Mouse (Mus musculus) limb, embryonic 15.5 days (tissue): ENCODE measurements around the gene Tcf7. TPM values are rescaled to one million over a fixed set of nuclear protein-coding genes. Genes with fewer than 3 reads are reported as not detected.

ENCODE experiments used
- ATAC-seq: fragments of 200-750 bp; cut with Nextera tagmentation; 2 replicates; pipeline ENCODE4 v1.8.0; 2017; ENCODE audit warnings: low read depth, moderate TSS enrichment; ENCODE audit not compliant: insufficient number of reproducible peaks, low FRiP score, low TSS enrichment
- H3K27ac ChIP-seq: fragments of 300-500 bp; sonication (generic); 2 replicates; pipeline ENCODE4 v1.5.1; 2015; ENCODE audit warnings: moderate library complexity, mild to moderate bottlenecking, inconsistent platforms
- H3K27me3 ChIP-seq: fragments of 300-500 bp; sonication (generic); 2 replicates; pipeline ENCODE4 v1.6.1; 2015; ENCODE audit warnings: inconsistent platforms
- H3K36me3 ChIP-seq: fragments of 300-500 bp; sonication (generic); 2 replicates; pipeline ENCODE4 v1.6.1; 2015; ENCODE audit warnings: inconsistent platforms
- H3K4me1 ChIP-seq: fragments of 300-500 bp; sonication (generic); 2 replicates; pipeline ENCODE4 v1.6.1; 2015; ENCODE audit warnings: inconsistent platforms
- H3K4me2 ChIP-seq: fragments of 300-500 bp; sonication (generic); 2 replicates; pipeline ENCODE4 v1.6.1; 2015; ENCODE audit warnings: mild to moderate bottlenecking, inconsistent platforms
- H3K4me3 ChIP-seq: fragments of 300-500 bp; sonication (generic); 2 replicates; pipeline ENCODE4 v1.5.1; 2015; ENCODE audit warnings: mild to moderate bottlenecking, inconsistent platforms
- H3K9ac ChIP-seq: fragments of 300-500 bp; sonication (generic); 2 replicates; pipeline ENCODE4 v1.6.1; 2015; ENCODE audit warnings: inconsistent platforms
- H3K9me3 ChIP-seq: fragments of 300-500 bp; sonication (generic); 2 replicates; pipeline ENCODE4 v1.6.1; 2016; ENCODE audit warnings: inconsistent platforms
- WGBS: fragments of 180-500 bp; shearing (Covaris S2); methylation state at CpG from one replicate; pipeline ENCODE4 v1.1.7; 2015; 5-methylcytosine and 5-hydroxymethylcytosine counted together
- polyA plus RNA-seq: library from polyadenylated mRNA; unstranded; fragments of >200 nt; fragmentation: Nextera tagmentation; extraction: Ambion mirVana; gene quantifications from 2 replicates; pipeline ENCODE4 v1.2.1, GENCODE M21; 2015

Gene Tcf7
- polyA plus RNA-seq, 1 experiment from 2014 or later: 9.8 TPM

DNA sequence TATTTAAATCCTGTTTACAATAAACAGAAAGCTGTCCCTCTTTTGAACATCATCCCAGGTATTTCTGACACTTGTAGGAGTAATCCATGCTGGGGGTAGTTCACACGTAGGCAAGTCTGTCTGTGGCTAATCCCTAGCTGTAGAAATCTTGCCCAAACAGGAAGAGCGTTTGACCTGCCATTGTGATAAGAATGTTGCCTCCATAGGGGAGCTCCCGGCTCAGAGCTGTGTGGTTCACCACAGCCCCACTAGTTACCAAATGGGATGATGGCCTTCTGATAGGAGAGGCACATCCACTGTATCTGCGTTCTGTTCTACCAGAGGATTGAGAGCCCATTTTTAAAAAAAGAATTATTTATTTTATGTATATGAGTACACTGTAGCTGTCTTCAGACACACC, 22.5 kb upstream of the Tcf7 start:
- WGBS: 66% methylated on average over 4 of the region's 4 CpGs
- Histone ChIP-seq H3K4me1 (peaks cover 4% of the 10 kb centered on the region; the same call in 1 of the 2 replicates), H3K4me3 (no peak overlapping the region), H3K9ac (no peak overlapping the region), H3K27me3 (no peaks in the 10 kb centered on the region), H3K4me2 (no peak overlapping the region), H3K27ac (no peak overlapping the region), H3K9me3 (no peaks in the 10 kb centered on the region), H3K36me3 (no peaks in the 10 kb centered on the region)
- no peak for ATAC-seq

DNA sequence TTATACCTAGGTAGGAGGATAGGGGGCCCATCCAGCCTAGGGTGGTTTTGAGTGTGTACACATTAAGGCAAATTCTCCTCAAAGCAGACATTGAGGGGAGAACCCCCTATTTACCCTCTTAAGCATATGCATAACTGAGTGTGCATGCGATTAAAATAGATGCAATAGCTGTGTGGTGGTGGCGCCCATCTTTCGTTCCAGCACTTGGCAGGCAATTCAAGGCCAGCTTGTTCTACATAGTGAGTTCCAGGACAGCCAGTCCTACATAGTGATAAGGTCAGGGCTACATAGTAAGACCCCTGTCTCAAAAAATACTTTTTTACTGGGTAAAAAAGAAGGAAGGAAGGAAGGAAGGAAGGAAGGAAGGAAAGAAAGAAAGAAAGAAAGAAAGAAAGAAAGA, 19.9 kb upstream of the Tcf7 start:
- H3K9me3 ChIP-seq: no peaks in the 10 kb centered on the region
- WGBS: 93% methylated on average over 3 of the region's 3 CpGs
- no peak overlapping the region for H3K4me2 ChIP-seq
- H3K9ac ChIP-seq: no peak overlapping the region
- no peak overlapping the region for H3K4me3 ChIP-seq
- H3K36me3 ChIP-seq: no peaks in the 10 kb centered on the region
- no peak for ATAC-seq
- no peak overlapping the region for H3K27ac ChIP-seq
- H3K4me1 ChIP-seq: no peaks in the 10 kb centered on the region
- no peaks in the 10 kb centered on the region for H3K27me3 ChIP-seq

DNA sequence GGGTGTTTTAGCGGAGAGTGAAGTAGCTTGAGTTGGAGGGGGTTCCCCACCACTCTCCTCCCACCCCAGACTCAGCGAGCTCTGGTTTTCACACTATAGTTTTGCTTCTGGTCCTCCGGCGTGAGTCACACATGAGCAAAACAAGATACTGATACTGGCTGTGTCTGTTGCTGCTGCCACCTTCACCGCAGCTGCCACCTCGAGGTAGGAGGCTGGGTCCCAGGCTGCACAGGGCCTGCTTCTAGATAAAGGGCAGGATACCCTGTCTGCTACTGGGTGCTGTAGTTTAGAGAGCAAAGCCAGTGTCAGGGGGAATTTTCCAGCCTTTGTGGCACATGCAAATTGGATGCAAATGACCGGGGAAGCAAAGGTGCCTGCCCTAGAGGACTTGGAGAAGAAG, 16.9 kb upstream of the Tcf7 start:
- H3K9me3 ChIP-seq: no peaks in the 10 kb centered on the region
- no peak overlapping the region for H3K27ac ChIP-seq
- 72% methylated on average over 7 of the region's 7 CpGs for WGBS
- H3K4me1 ChIP-seq: no peaks in the 10 kb centered on the region
- no peak overlapping the region for H3K4me3 ChIP-seq
- no peaks in the 10 kb centered on the region for H3K36me3 ChIP-seq
- no peak for ATAC-seq
- H3K4me2 ChIP-seq: no peak overlapping the region
- H3K27me3 ChIP-seq: no peaks in the 10 kb centered on the region
- no peak overlapping the region for H3K9ac ChIP-seq

DNA sequence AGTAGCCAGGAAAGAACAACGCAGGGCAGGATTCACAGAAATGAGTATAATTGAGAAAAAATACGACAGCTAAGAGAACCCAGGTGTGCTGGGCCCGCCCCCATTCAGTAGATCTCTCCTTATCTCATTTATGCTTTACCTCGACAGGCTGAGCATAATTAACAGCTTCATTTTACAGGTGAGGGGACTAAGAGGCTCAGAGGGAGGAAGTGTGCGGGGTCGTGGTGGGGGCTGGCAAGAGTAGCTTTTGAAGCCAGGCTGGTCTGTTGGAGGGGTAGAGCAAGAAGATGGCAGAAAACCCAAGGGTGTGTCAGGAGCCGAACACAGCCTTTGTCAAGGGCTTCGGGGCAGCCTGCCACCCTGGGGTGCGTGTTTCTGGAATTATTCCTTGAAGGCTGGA, 16.1 kb upstream of the Tcf7 start:
- WGBS: 61% methylated on average over 9 of the region's 9 CpGs
- no peak for ATAC-seq
- H3K9ac ChIP-seq: no peak overlapping the region
- no peaks in the 10 kb centered on the region for H3K4me1 ChIP-seq
- H3K4me3 ChIP-seq: no peak overlapping the region
- H3K36me3 ChIP-seq: no peaks in the 10 kb centered on the region
- H3K9me3 ChIP-seq: no peaks in the 10 kb centered on the region
- H3K4me2 ChIP-seq: no peak overlapping the region
- no peak overlapping the region for H3K27ac ChIP-seq
- H3K27me3 ChIP-seq: no peaks in the 10 kb centered on the region

DNA sequence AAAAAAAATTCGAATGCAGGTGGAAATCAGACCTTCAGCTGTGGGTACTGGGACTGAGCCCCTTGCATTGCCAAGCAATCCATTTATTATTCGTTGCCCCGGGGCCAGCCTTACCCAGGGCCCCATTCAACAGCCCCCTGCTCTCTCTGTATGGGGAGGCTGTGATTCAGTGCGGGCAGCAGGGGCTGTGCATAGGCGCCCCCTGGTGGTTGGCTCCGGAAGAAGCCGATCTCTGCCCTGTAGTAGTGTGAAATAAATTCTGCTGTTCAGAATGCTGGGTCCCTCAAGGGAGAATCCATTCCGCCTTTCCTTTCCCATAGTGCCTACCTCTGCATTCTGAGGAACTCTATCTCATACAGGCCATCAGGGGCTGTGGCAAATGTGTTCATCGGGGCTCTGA, 14.5 kb upstream of the Tcf7 start:
- no peak overlapping the region for H3K9ac ChIP-seq
- H3K4me3 ChIP-seq: no peak overlapping the region
- no peak overlapping the region for H3K27ac ChIP-seq
- 11% methylated on average over 9 of the region's 9 CpGs for WGBS
- no peaks in the 10 kb centered on the region for H3K9me3 ChIP-seq
- no peaks in the 10 kb centered on the region for H3K27me3 ChIP-seq
- H3K36me3 ChIP-seq: no peaks in the 10 kb centered on the region
- no peak for ATAC-seq
- H3K4me2 ChIP-seq: no peak overlapping the region
- no peaks in the 10 kb centered on the region for H3K4me1 ChIP-seq

DNA sequence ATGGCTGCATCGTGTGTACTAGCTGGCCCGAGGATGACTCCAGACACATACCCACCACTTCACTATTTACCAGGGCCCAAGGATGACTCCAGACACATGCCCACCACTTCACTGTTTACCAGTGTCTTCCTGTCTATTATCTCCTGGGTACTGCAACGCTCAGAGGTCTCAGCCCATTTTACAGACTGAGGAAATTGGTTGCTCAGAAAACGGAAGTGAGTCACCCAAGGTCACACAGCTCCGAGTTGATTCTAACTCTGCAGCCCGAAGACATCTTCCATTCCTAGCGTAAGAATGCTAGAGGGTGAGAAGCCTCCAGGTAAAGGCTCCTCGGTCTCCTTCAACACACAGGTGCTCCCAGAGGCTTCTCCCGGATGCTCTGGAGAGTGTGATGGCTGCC, 11.3 kb upstream of the Tcf7 start:
- WGBS: 80% methylated on average over 9 of the region's 9 CpGs

DNA sequence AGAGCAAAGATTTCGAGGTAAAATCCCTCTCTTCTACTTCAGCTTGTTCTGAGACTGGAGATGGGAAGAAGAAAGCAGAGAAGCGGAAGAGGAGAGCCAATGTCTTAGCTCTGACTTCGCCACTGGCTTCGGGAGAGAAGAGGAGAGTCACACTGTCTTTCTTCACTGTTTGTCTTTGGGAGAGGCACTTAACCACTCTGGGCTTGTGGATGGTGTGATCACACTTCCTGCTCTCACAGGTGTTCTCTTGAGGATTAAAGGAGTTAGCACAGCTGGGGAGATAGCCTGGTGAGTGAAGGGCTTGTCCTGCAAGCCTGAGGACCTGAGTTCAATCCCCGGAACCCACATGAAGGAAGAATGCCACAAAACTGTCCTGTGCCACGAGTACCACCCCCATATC, 10.1 kb upstream of the Tcf7 start:
- H3K4me1 ChIP-seq: no peaks in the 10 kb centered on the region
- no peaks in the 10 kb centered on the region for H3K9me3 ChIP-seq
- no peak for ATAC-seq
- H3K4me3 ChIP-seq: no peak overlapping the region
- no peak overlapping the region for H3K27ac ChIP-seq
- WGBS: 79% methylated on average over 6 of the region's 6 CpGs
- no peak overlapping the region for H3K4me2 ChIP-seq
- H3K36me3 ChIP-seq: no peaks in the 10 kb centered on the region
- H3K9ac ChIP-seq: no peak overlapping the region
- no peaks in the 10 kb centered on the region for H3K27me3 ChIP-seq

More for the DNA sequence above, 11.3 kb upstream of the Tcf7 start:
- Histone ChIP-seq H3K9me3 (no peaks in the 10 kb centered on the region), H3K4me2 (no peak overlapping the region), H3K27ac (no peak overlapping the region), H3K36me3 (no peaks in the 10 kb centered on the region), H3K9ac (no peak overlapping the region), H3K4me3 (no peak overlapping the region), H3K27me3 (no peaks in the 10 kb centered on the region), H3K4me1 (no peaks in the 10 kb centered on the region)
- ATAC-seq: no peak

DNA sequence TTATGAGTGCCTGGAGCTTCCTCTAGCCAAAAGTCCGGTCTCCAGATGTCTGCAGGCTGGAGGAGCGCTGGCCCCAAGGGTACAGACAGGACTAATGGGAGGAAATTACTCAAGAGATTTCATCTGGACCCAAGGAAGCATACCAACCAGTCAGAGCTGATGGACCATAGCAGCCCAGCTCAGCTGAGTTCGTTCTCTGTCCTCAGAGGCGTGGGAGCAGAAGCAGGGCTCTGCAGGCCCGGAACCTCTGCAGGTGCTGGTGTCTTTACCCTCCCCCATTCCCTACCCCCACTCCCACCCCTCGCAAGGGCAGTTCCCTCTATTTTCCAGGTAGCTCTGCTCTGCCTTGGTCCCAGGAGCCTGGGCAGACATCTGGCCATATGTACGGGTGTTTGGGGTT, 9.5 kb upstream of the Tcf7 start:
- H3K27ac ChIP-seq: no peak overlapping the region
- no peak overlapping the region for H3K9ac ChIP-seq
- no peak overlapping the region for H3K4me3 ChIP-seq
- no peak for ATAC-seq
- 67% methylated on average over 7 of the region's 7 CpGs for WGBS
- no peaks in the 10 kb centered on the region for H3K9me3 ChIP-seq
- H3K27me3 ChIP-seq: no peaks in the 10 kb centered on the region
- no peak overlapping the region for H3K4me2 ChIP-seq
- no peaks in the 10 kb centered on the region for H3K36me3 ChIP-seq
- no peaks in the 10 kb centered on the region for H3K4me1 ChIP-seq

DNA sequence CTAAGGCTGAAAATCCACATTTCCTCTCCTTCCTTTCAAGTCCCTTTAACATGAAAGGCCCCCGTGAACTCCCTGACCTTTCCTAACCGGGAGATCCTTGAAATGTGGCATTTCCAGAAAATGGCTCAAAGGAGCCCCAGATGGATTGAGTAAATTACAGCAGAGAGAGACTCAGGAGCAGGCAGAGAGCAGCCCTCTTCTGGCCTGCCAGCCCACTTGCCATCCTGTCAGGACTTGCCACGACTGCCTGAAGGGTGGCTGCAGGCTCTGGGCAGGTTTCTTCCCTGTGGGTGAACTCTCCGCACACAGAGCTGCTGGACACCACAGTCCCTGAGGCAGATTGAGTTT, 4.1 kb upstream of the Tcf7 start:
- Histone ChIP-seq H3K9ac (no peak overlapping the region), H3K4me2 (no peak overlapping the region), H3K36me3 (no peaks in the 10 kb centered on the region)

DNA sequence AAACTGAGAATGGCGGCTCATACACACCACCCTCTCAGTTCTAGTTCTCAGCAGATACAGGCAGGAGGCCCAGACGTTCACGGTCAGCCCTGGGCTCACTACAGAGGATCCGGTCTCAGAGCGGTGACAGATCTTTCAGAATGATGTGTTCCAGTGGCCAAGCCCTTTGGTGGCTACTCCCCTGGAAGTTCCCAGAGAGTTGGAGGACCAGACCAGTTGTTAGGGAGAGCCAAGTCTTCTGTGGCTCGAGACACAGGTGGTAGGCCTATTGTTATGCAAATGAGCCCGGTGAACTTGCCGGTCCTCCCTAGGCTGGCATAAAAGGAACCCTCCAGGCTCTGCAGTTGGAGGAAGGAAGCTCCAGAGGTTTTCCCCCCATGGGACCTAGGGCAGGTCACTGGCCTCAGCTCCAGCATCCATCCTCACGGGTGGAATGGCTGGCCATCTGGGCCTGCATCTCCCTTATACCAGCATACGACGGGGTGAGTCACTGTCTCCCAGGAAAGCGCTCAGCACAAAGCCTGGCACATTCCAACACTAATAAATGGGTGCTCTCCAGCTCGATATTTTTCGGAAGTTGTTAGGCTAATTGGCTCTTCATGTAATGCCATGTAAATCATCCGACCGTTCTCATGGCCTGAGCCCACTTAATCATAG, 3.6 kb upstream of the Tcf7 start:
- H3K27ac ChIP-seq: no peak overlapping the region
- H3K9ac ChIP-seq: no peak overlapping the region
- H3K4me2 ChIP-seq: no peak overlapping the region
- no peaks in the 10 kb centered on the region for H3K36me3 ChIP-seq
- no peaks in the 10 kb centered on the region for H3K9me3 ChIP-seq
- peaks cover 45% of the 10 kb centered on the region for H3K27me3 ChIP-seq
- WGBS: 34% methylated on average over 16 of the region's 16 CpGs
- ATAC-seq: no peak
- peaks cover 41% of the 10 kb centered on the region for H3K4me1 ChIP-seq
- no peak overlapping the region for H3K4me3 ChIP-seq

More for the DNA sequence above, 4.1 kb upstream of the Tcf7 start:
- no peak overlapping the region for H3K27ac ChIP-seq
- H3K9me3 ChIP-seq: no peaks in the 10 kb centered on the region
- 9% methylated on average over 4 of the region's 4 CpGs for WGBS
- no peak for ATAC-seq
- H3K4me3 ChIP-seq: no peak overlapping the region
- peaks cover 38% of the 10 kb centered on the region for H3K4me1 ChIP-seq
- H3K27me3 ChIP-seq: peaks cover 40% of the 10 kb centered on the region

DNA sequence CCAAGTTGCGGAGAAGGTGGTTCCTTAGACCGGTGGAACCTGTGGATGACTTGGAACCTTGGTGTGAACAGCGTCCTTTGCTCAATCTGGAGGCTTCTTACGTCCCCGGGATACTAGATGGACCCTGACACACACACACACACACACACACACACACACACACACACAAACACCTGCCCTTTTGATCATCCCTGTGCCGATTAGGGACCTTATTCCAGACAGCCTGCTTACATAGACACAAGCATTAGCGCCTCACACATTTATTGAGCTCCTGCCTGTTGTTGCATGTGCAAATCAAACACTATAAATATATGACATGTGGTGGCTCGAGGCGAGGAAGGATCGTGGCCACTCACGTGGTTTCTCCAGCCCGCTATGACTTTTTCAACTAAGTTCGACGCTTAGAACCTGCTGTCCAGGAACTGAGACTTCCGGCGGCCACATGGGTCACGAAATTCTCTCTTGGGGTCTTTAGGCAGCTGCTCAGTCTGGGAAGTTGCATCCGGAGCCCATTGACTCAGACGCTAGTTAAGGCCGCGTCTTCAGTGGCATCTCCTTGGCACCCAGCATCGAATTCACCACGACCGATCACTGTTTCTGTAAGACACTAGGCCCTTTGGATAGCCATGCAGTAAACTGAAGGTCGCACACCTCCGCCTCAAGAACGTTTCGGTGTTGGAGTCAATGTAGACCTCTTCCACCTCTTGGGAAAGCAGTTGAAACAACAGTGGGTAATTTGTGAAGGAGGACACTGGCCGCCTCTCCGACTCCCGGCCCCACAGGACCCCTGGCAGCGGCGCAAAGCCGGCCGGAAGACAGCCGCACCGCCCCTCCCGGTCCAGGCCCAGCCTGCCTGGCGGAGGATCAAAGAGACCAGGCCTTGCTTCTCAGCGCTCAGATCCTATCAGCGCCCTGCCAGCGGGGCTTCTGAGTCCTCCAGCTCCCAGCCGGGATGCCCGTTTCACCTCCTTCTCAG, 1.1 kb upstream of the Tcf7 start:
- Histone ChIP-seq H3K9ac (no peak overlapping the region), H3K4me1 (peaks cover 41% of the 10 kb centered on the region), H3K9me3 (no peaks in the 10 kb centered on the region), H3K4me3 (peak overlapping the region; percentile 65), H3K27ac (no peak overlapping the region), H3K4me2 (peak overlapping the region; percentile 95), H3K27me3 (peaks cover 53% of the 10 kb centered on the region), H3K36me3 (0 out of 2 replicates have a peak, but pooled peaks cover under 1% of the 10 kb centered on the region)
- no peak for ATAC-seq
- 8% methylated on average over 44 of the region's 44 CpGs for WGBS

DNA sequence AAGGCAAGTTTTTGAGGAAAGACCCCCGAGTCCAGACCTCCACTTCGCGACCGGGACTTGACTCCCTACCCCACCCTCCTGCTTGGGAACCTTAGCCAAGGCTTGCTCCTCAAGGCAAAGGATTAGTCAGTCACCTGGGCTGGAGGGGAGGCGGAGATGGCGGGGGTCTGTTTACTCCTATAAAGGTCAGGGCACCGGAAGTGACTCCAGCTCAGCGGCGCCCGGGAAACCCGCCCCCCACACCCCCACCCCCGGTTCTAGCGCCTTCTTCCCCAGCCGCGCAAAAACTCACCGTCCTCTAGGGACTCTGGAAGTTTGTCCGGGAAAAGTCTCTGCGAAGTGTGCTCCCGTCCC, 417 bp downstream of the Tcf7 start:
- Histone ChIP-seq H3K4me3 (peak overlapping the region; percentile 65), H3K4me2 (peak overlapping the region; percentile 95), H3K9ac (peak overlapping the region; percentile 55), H3K4me1 (peaks cover 41% of the 10 kb centered on the region), H3K9me3 (no peaks in the 10 kb centered on the region), H3K27ac (no peak overlapping the region), H3K27me3 (peaks cover 53% of the 10 kb centered on the region), H3K36me3 (0 out of 2 replicates have a peak, but pooled peaks cover 2% of the 10 kb centered on the region)
- no peak for ATAC-seq
- WGBS: under 1% methylated on average over 19 of the region's 19 CpGs
